Mouse (Mus musculus) intestine, embryonic 16.5 days (tissue): ENCODE data around the gene Tomm40. TPM values are rescaled to one million over a fixed set of nuclear protein-coding genes. Genes with fewer than 3 reads are reported as not detected.

Experiments used
- ATAC-seq: fragments of 200-750 bp; cut with Nextera tagmentation; 2 replicates; pipeline ENCODE4 v1.8.0; 2017; ENCODE audit warnings: moderate TSS enrichment, moderate library complexity
- H3K27ac ChIP-seq: fragments of 300-500 bp; sonication (generic); 2 replicates; pipeline ENCODE4 v1.5.1; 2014; ENCODE audit warnings: mild to moderate bottlenecking, low read length
- H3K27me3 ChIP-seq: fragments of 300-500 bp; sonication (generic); replicated peaks from 2 replicates; pipeline ENCODE4 v1.6.1; 2014; ENCODE audit warnings: low read length, control low read depth, mixed read lengths; ENCODE audit not compliant: control insufficient read depth, insufficient read depth
- H3K36me3 ChIP-seq: fragments of 300-500 bp; sonication (generic); 2 replicates; pipeline ENCODE4 v1.6.1; 2014; ENCODE audit warnings: low read length, control low read depth; ENCODE audit not compliant: control insufficient read depth, insufficient read depth
- H3K4me1 ChIP-seq: fragments of 300-500 bp; sonication (generic); 2 replicates; pipeline ENCODE4 v1.6.1; 2014; ENCODE audit warnings: low read length, control low read depth, mixed read lengths; ENCODE audit not compliant: control insufficient read depth, insufficient read depth
- H3K4me2 ChIP-seq: fragments of 300-500 bp; sonication (generic); 2 replicates; pipeline ENCODE4 v1.6.1; 2014; ENCODE audit warnings: low read depth, low read length, control low read depth
- H3K4me3 ChIP-seq: fragments of 300-500 bp; sonication (generic); 2 replicates; pipeline ENCODE4 v1.5.1; 2014; ENCODE audit warnings: mild to moderate bottlenecking, low read length
- H3K9ac ChIP-seq: fragments of 300-500 bp; sonication (generic); 2 replicates; pipeline ENCODE4 v1.6.1; 2014; ENCODE audit warnings: low read depth, low read length
- H3K9me3 ChIP-seq: fragments of 300-500 bp; sonication (generic); 2 replicates; pipeline ENCODE4 v1.6.1; 2016; ENCODE audit warnings: low read length, control low read depth; ENCODE audit not compliant: control insufficient read depth
- WGBS: fragments of 180-500 bp; shearing (Covaris S2); extraction: QIAGEN DNeasy Blood & Tissue Kit; methylation state at CpG from one replicate; pipeline ENCODE4 v1.1.7; 2014; 5-methylcytosine and 5-hydroxymethylcytosine counted together
- polyA plus RNA-seq: library from polyadenylated mRNA; unstranded; fragments of >200 nt; fragmentation: Nextera tagmentation; extraction: Ambion mirVana; gene quantifications from 2 replicates; pipeline ENCODE4 v1.2.1, GENCODE M21; 2015

Gene Tomm40
- polyA plus RNA-seq, 1 experiment from 2014 or later: 143 TPM

DNA sequence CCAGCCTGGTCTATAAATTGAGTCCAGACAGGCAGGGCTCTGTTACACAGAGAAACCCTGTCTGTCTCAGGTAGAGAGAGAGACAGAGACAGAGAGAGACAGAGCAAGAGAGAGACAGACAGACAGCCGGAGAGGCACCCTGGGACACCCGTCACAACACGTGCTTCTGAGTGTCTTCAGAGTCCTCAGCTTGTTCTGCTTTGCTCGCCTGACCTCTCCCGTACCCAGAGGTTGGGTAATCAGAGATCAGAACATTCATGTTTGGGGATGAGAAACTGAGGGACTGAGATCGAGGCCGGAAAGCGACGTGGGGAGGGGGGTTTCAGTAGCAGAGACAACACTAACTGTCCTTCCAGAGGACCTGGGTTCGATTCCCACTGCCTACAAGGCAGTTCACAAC lies 39.4 kb downstream of the Tomm40 start:
- Histone ChIP-seq H3K4me1 (peaks cover 9% of the 10 kb centered on the region; the same call in 1 of the 2 replicates), H3K9ac (no peak overlapping the region), H3K36me3 (no peaks in the 10 kb centered on the region), H3K27ac (no peak overlapping the region), H3K4me2 (no peak overlapping the region), H3K27me3 (no peaks in the 10 kb centered on the region), H3K9me3 (no peaks in the 10 kb centered on the region), H3K4me3 (peak overlapping the region; percentile 28)
- 86% methylated on average over 10 of the region's 10 CpGs for WGBS
- ATAC-seq: no peak

DNA sequence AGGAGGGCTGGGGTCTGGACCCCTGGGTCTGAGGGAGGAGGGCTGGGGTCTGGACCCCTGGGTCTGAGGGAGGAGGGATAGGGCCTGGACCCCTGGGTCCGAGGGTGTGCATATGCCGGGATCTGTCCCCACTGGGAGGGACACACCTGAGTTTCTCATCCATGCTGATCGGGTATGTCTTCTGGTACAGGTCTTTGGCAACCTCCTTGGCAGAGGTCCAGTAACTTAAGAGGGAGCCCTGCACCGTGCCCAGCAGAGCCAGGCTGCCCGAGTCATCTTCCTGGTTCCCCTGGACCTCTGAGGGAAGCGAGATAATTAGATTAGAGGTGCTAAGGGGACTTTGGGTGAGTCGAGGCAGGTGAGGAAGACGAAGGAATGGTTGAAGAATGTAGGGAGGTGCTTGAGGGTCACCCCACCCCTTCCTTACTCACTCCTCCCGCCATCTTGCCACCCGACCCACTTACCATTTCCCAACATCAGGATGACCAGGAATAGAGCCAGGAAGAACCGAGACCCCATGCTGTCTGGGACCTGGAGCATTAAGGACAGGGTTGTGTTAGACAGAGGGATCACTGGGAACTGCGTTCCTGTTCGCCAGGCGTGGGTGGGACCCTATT lies 42.0 kb downstream of the Tomm40 start:
- Histone ChIP-seq H3K4me2 (no peak overlapping the region), H3K9ac (no peak overlapping the region), H3K36me3 (no peaks in the 10 kb centered on the region), H3K9me3 (no peaks in the 10 kb centered on the region), H3K4me1 (peaks cover 14% of the 10 kb centered on the region; the same call in 1 of the 2 replicates), H3K27me3 (no peaks in the 10 kb centered on the region), H3K4me3 (no peak overlapping the region), H3K27ac (no peak overlapping the region)
- ATAC-seq: no peak
- 63% methylated on average over 14 of the region's 14 CpGs for WGBS

DNA sequence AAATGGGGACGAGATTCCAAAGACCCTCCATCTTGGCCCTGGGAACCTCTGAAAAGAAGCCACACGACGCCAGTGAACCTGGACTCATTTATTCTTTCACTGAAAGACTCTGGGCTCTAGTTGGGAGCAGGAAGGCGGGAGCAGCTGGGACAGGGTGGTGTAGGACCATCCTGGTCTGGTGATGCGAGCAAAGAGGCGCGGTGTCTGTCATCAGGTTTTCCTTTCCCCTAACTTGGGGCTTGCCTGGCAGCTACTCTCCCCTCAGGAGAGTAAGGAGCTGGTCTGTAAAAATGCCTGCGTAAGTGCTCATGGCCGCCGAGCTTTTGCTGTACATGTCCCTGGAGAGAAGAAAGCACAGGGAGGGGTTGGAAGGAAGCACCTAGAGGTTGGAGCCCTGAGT lies 43.7 kb downstream of the Tomm40 start:
- H3K4me1 ChIP-seq: 0 out of 2 replicates have a peak, but pooled peaks cover 5% of the 10 kb centered on the region
- no peak overlapping the region for H3K9ac ChIP-seq
- ATAC-seq: no peak
- no peaks in the 10 kb centered on the region for H3K36me3 ChIP-seq
- no peaks in the 10 kb centered on the region for H3K9me3 ChIP-seq
- H3K27me3 ChIP-seq: no peaks in the 10 kb centered on the region
- no peak overlapping the region for H3K4me2 ChIP-seq
- WGBS: 76% methylated on average over 10 of the region's 10 CpGs
- H3K27ac ChIP-seq: no peak overlapping the region
- H3K4me3 ChIP-seq: no peak overlapping the region

DNA sequence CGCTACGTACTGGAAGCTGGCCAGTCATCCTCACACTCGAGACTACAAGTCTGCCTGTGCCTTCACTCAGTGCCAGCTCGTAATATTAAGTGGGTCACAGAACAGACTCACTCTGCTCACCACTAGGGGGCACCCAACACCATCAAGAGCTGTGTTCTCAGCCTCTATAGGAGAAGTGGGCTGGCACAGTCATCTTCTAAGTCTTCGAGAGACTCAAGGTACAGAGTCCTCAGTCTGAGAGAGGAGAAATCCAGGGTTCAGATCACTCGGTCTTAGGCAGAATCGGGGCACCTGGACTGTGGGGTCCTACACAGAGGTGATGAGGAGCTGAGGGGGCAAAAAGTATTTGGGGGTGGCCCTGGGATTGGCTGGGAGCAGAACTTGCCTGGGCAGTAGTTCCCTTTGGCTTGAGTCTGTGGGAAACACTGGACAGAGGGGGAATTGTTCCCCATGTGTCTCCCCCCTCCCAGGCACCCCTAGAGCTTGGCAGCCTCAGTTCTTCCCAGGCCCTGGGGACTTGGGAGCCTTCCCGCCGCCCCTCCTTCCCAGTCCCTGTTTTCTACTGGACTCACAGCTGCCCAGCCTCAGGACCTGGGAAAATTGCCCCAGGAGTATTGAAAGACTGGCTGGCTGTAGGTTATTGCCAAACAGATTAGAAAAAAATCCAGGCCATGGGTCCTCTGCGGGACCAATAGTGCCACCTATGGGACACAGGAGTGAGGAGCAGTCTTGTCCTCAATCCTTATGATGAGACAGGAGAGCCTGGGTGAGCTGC lies 46.1 kb downstream of the Tomm40 start:
- peak overlapping the region; percentile 84 for H3K27ac ChIP-seq
- H3K27me3 ChIP-seq: no peaks in the 10 kb centered on the region
- H3K9ac ChIP-seq: peak overlapping the region; percentile 63
- ATAC-seq: peak; percentile 83
- H3K9me3 ChIP-seq: no peaks in the 10 kb centered on the region
- no peaks in the 10 kb centered on the region for H3K36me3 ChIP-seq
- no peak overlapping the region for H3K4me3 ChIP-seq
- peaks cover 11% of the 10 kb centered on the region for H3K4me1 ChIP-seq
- H3K4me2 ChIP-seq: peak overlapping the region; percentile 39
- WGBS: 7% methylated on average over 10 of the region's 10 CpGs

DNA sequence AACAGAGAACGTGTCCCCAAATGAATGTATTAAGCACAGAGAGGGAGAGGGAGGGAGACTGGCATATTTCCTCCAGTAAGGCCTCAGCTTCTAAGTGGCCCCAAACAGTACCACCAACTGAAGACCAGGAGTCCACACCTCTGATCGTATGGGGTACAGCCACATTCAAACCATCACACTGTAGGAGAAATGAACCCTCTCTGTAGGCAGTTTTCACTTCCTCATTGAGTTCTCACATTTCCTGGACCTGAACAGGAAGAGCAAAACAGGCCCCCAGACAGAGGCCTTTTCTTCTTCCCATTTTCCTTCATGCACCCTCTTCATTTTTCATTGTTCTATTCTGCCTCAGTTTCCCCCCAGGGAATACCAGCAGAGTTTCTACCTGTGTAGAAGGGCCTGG lies 47.8 kb downstream of the Tomm40 start:
- 68% methylated on average over 2 of the region's 2 CpGs for WGBS
- H3K4me2 ChIP-seq: no peak overlapping the region
- no peak for ATAC-seq
- H3K9ac ChIP-seq: no peak overlapping the region
- no peak overlapping the region for H3K4me3 ChIP-seq
- H3K9me3 ChIP-seq: no peaks in the 10 kb centered on the region
- no peaks in the 10 kb centered on the region for H3K36me3 ChIP-seq
- no peaks in the 10 kb centered on the region for H3K27me3 ChIP-seq
- no peak overlapping the region for H3K27ac ChIP-seq
- peaks cover 20% of the 10 kb centered on the region for H3K4me1 ChIP-seq

DNA sequence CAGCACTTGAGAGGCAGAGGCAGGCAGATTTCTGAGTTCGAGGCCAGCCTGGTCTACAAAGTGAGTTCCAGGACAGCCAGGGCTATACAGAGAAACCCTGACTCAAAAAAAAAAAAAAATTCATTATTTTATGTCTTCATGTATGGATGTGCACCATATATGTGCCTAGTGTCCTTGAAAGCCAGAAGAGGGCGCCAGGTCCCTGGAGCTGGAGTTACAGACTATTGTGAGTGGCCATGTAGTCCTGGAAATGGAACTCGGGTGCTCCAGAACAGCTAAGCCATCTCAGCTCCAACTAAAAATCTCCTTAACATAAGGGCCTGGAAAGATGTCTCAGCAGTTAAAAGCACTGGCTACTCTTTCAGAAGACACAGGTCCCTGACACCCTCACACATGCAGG lies 48.5 kb downstream of the Tomm40 start:
- Histone ChIP-seq H3K4me1 (peaks cover 20% of the 10 kb centered on the region), H3K27ac (no peak overlapping the region), H3K9me3 (no peaks in the 10 kb centered on the region), H3K4me3 (no peak overlapping the region), H3K4me2 (no peak overlapping the region), H3K36me3 (no peaks in the 10 kb centered on the region), H3K27me3 (no peaks in the 10 kb centered on the region), H3K9ac (no peak overlapping the region)
- no peak for ATAC-seq
- 69% methylated on average over 3 of the region's 3 CpGs for WGBS

DNA sequence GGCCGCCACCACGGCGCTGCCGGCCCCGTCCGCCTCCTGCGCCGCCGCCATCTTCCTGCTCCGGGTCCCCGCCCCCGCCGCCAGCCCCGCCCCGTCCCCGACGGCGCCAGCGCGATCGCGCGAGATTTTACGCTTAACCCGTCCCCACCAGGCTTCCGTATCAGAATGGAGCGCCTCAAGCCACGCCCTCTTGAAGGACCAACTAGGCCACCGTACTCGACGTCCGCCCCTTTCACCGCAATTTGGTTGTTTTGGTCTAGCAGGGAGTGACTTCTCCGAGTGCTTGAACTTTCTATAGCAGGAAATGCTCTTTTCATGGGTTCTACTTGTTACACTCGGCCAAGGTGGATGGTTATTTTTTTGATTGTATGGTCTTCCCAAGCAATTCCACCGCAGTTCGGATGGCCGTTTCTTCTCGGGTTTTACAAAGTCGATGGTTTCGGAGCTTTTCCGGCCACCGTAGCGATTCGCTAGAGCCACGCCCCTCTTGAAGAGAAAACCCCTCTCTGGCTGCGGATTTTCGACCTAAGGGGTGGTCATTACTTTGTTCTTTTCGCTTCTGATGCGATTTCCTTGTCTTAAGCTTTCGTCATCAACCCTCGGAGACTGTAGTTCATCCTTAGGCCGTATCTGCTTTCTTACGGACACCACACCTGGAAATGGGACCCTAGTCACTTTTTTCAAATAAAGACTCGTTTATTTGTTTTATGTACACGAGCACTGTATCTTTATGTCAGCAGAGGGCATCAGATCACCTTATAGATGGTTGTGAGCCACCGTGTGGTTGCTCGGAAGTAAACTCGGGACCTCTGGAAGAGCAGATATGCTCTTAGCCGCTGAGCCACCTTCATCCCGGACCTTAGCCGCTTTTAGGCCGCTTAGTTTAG lies 50.0 kb downstream of the Tomm40 start, which contains the start of gene Clptm1:
Gene Clptm1, minus strand, starts transcription at position 79 of the 887 bp plus-strand sequence.
- Histone ChIP-seq H3K4me3 (peak within 1 kb of the TSS; percentile 99), H3K27ac (peak within 1 kb of the TSS; percentile 94), H3K4me2 (peak within 1 kb of the TSS; percentile 89), H3K27me3 (no peaks in the 10 kb centered on the region), H3K9me3 (no peaks in the 10 kb centered on the region), H3K4me1 (peaks cover 20% of the 10 kb centered on the region), H3K9ac (peak within 1 kb of the TSS; percentile 97), H3K36me3 (peaks cover under 1% of the 10 kb centered on the region)
- WGBS: under 1% methylated on average over 62 of the region's 63 CpGs
- ATAC-seq: peak; percentile 81

DNA sequence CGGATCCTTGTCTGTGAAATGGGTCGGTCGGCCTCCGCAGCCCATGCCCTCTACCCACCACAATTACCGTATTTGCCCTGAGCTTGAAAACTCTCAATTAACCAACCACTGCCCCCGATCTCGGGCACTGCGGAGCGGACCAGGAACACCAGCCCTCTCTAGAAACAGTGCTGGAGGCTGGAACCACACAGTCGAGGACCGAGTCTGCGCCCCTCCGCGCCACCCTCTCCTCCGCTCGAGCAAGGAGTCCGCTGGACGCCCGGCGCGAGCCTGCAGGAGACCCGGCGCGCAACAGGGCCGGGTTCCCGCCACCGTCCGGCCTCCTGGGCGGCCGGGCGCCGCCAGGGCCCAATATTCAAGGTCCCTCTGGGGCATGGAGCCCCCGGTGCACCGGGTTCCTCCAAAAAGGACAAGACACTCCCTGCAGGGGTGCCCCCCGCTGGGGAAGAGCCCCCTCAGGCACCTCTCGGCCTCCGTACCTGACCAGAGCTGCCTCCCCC lies 50.7 kb downstream of the Tomm40 start:
- H3K27ac ChIP-seq: peak overlapping the region; percentile 60
- H3K4me2 ChIP-seq: peak overlapping the region; percentile 89
- under 1% methylated on average over 37 of the region's 37 CpGs for WGBS
- peak overlapping the region; percentile 97 for H3K9ac ChIP-seq
- peaks cover 4% of the 10 kb centered on the region for H3K36me3 ChIP-seq
- ATAC-seq: peak; percentile 38; the same call in 1 of the 2 replicates
- no peaks in the 10 kb centered on the region for H3K27me3 ChIP-seq
- H3K4me3 ChIP-seq: peak overlapping the region; percentile 99
- peaks cover 15% of the 10 kb centered on the region for H3K4me1 ChIP-seq
- H3K9me3 ChIP-seq: no peaks in the 10 kb centered on the region

DNA sequence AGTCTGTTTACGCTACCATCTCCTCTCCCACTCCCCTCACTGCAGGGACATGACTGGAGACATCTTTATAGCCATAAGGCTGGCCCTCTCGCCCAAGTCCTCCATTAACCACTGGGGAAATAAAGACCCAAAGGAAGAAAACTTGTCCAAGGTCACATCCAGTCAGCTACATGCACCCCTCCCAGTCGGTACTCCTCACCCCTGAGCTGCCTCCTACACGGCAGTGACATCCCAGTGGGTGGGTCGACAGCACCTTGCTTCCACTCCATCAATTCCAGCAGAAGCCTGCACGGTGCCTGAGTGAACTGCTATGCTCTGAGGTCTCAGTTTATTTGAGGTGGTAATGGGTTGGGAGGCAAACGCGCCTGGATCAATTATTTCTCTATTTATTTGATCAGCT lies 51.3 kb downstream of the Tomm40 start:
- H3K9ac ChIP-seq: peak overlapping the region; percentile 97
- ATAC-seq: 0 out of 2 replicates have a peak, but pooled peaks have one; percentile 10
- no peaks in the 10 kb centered on the region for H3K9me3 ChIP-seq
- peak overlapping the region; percentile 89 for H3K4me2 ChIP-seq
- H3K27ac ChIP-seq: no peak overlapping the region
- H3K36me3 ChIP-seq: peaks cover 4% of the 10 kb centered on the region
- no peaks in the 10 kb centered on the region for H3K27me3 ChIP-seq
- peaks cover 15% of the 10 kb centered on the region for H3K4me1 ChIP-seq
- peak overlapping the region; percentile 99 for H3K4me3 ChIP-seq
- 10% methylated on average over 8 of the region's 8 CpGs for WGBS
